Mouse (Mus musculus) forebrain, embryonic 15.5 days (tissue): ENCODE data around the gene Cnksr1. TPM values are rescaled to one million over a fixed set of nuclear protein-coding genes. Genes with fewer than 3 reads are reported as not detected.

Experiments
- polyA plus RNA-seq: library from polyadenylated mRNA; unstranded; fragments of >200 nt; fragmentation: Nextera tagmentation; extraction: Ambion mirVana; gene quantifications from 2 replicates; pipeline ENCODE4 v1.2.1, GENCODE M21; 2015

Cnksr1 gene
- polyA plus RNA-seq, 1 experiment from 2014 or later = 0.11 TPM

Other genes starting within 250 kb of the Cnksr1 start
- 52.8 and 56.7 TPM in 2 replicates for gene Dhdds, start 237.5 kb downstream of the Cnksr1 start, polyA plus RNA-seq
- not detected in 2 replicates for gene Lin28a, start 219.6 kb downstream of the Cnksr1 start, polyA plus RNA-seq
- gene Zfp683, start 184.6 kb downstream of the Cnksr1 start, polyA plus RNA-seq = not detected in 2 replicates
- 1.0 and 1.8 TPM in 2 replicates for gene Crybg2, start 177.6 kb downstream of the Cnksr1 start, polyA plus RNA-seq
- 1.5 and 1.9 TPM in 2 replicates for gene Cd52, start 143.3 kb downstream of the Cnksr1 start, polyA plus RNA-seq
- 12.8 and 15.7 TPM in 2 replicates for gene Ubxn11, start 135.8 kb downstream of the Cnksr1 start, polyA plus RNA-seq
- 326 and 335 TPM in 2 replicates for gene Sh3bgrl3, start 109.6 kb downstream of the Cnksr1 start, polyA plus RNA-seq
- gene Cep85, start 51.3 kb downstream of the Cnksr1 start, polyA plus RNA-seq = 19.9 and 20.5 TPM in 2 replicates
- not detected in 2 replicates for gene Gm7534, start 35.4 kb downstream of the Cnksr1 start, polyA plus RNA-seq
- gene Catsper4, start 11.0 kb downstream of the Cnksr1 start, polyA plus RNA-seq = not detected in 2 replicates
- gene E130218I03Rik, start 5.3 kb upstream of the Cnksr1 start, polyA plus RNA-seq = 0.49 TPM in 1 of 2 replicates, not detected in the other
- gene Zfp593, start 7.2 kb upstream of the Cnksr1 start, polyA plus RNA-seq = 17.0 and 17.8 TPM in 2 replicates
- not detected in 2 replicates for gene Gm30191, start 8.5 kb upstream of the Cnksr1 start, polyA plus RNA-seq
- 9.9 and 12.1 TPM in 2 replicates for gene Grrp1, start 15.7 kb upstream of the Cnksr1 start, polyA plus RNA-seq
- gene Pdik1l, start 49.5 kb upstream of the Cnksr1 start, polyA plus RNA-seq = 41.0 and 42.1 TPM in 2 replicates
- 0.13 and 0.24 TPM in 2 replicates for gene Trim63, start 76.7 kb upstream of the Cnksr1 start, polyA plus RNA-seq
- 0.05 and 0.11 TPM in 2 replicates for gene Slc30a2, start 104.8 kb upstream of the Cnksr1 start, polyA plus RNA-seq
- gene Extl1, start 145.5 kb upstream of the Cnksr1 start, polyA plus RNA-seq = 0.22 and 0.34 TPM in 2 replicates
- gene Pafah2, start 157.9 kb upstream of the Cnksr1 start, polyA plus RNA-seq = 7.7 TPM in 2 replicates
- 7,875 and 7,989 TPM in 2 replicates for gene Stmn1, start 229.9 kb upstream of the Cnksr1 start, polyA plus RNA-seq